In the genomic region with DNA sequence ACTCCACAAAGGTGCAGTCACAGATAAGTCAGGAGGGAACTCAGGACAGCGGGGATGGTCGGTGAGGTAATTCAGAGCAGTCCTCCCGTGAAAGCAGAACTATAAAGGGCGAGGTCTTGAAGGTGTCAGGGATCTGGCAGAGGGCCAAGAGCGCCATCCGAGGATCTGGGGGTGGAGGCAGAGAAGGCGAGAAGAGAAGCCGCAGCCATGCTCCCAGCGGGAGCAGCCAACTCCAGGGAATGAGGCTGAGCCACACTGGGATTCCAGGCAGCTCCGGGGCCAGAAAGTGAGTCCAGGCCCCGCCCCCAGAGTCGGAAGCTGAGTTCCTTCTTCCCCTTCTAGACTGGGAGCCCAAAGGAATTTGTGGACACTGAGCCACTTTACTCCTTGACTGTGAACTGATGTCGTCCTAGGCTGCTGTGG, we compare ENCODE assay signal across 9 mouse cellular contexts. TPM values are rescaled to one million over a fixed set of nuclear protein-coding genes. Genes with fewer than 3 reads are reported as not detected.
A peak's percentile ranks its signal among the peaks of the same experiment; 100 is the strongest.
DNase-seq lines count a peak whose midpoint lies in the region; ATAC-seq lines count a peak whose summit lies in the region.
"Had no signal": no experiment of that assay in that cellular context is flagged by ENCODE, and none has a peak within 500 bp of the region (broad histone marks: within the 10 kb centered on the region; RNA-seq: fewer than 3 reads in every experiment).

No protein-coding gene starts in this region.

- H3K4me3 ChIP-seq in forebrain, embryonic 10.5 days: peak overlapping the region; percentile 33
- no peak overlapping the region for H3K4me3 ChIP-seq in hindbrain, embryonic 11.5 days (ENCODE audit: low read depth, low read length)
- H3K4me3 ChIP-seq in limb, embryonic 13.5 days: peak overlapping the region; percentile 20
- H3K4me3 ChIP-seq in midbrain, embryonic 15.5 days: no peak overlapping the region

- no peaks in the 10 kb centered on the region for H3K9me3 ChIP-seq in forebrain, embryonic 10.5 days
- no peaks in the 10 kb centered on the region for H3K9me3 ChIP-seq in hindbrain, embryonic 11.5 days (ENCODE audit: control insufficient read depth, low read length)
- H3K9me3 ChIP-seq in limb, embryonic 13.5 days: no peaks in the 10 kb centered on the region
- H3K9me3 ChIP-seq in midbrain, embryonic 15.5 days: no peaks in the 10 kb centered on the region

- DNase-seq in layer of hippocampus, postnatal 10 days (ENCODE audit: low spot score in 2 of 2): peak; percentile 24 to 29
- no peak for DNase-seq in layer of hippocampus, postnatal 25 days (ENCODE audit: extremely low spot score in 1 of 2, low spot score in 1 of 2)
- peak; percentile 20 for DNase-seq in forebrain, embryonic 10.5 days (ENCODE audit: extremely low spot score, low spot score)
- DNase-seq in hindbrain, embryonic 11.5 days (ENCODE audit: low spot score): peak; percentile 35
- no peak for DNase-seq in thymus, postnatal 36 days

- peak overlapping the region; percentile 65; the same call in 1 of the 2 replicates for H3K27ac ChIP-seq in forebrain, embryonic 10.5 days
- no peak overlapping the region for H3K27ac ChIP-seq in hindbrain, embryonic 11.5 days (ENCODE audit: low read depth, low read length)
- no peak overlapping the region for H3K27ac ChIP-seq in limb, embryonic 13.5 days
- no peak overlapping the region for H3K27ac ChIP-seq in midbrain, embryonic 15.5 days

- H3K9ac ChIP-seq in hindbrain, embryonic 11.5 days (ENCODE audit: low read depth, low read length): no peak overlapping the region
- 0 out of 2 replicates have a peak overlapping the region, but pooled peaks have one; percentile 2 for H3K9ac ChIP-seq in limb, embryonic 13.5 days
- H3K9ac ChIP-seq in midbrain, embryonic 15.5 days: no peak overlapping the region

- H3K4me1 ChIP-seq in forebrain, embryonic 10.5 days: peaks cover 11% of the 10 kb centered on the region
- no peaks in the 10 kb centered on the region for H3K4me1 ChIP-seq in hindbrain, embryonic 11.5 days (replicated peaks; ENCODE audit: control insufficient read depth, insufficient read depth, low read length)
- peaks cover 17% of the 10 kb centered on the region for H3K4me1 ChIP-seq in limb, embryonic 13.5 days
- 0 out of 2 replicates have a peak, but pooled peaks cover 4% of the 10 kb centered on the region for H3K4me1 ChIP-seq in midbrain, embryonic 15.5 days

- no peaks in the 10 kb centered on the region for H3K36me3 ChIP-seq in forebrain, embryonic 10.5 days (replicated peaks)
- H3K36me3 ChIP-seq in hindbrain, embryonic 11.5 days (ENCODE audit: control insufficient read depth, insufficient read depth, low read length): no peaks in the 10 kb centered on the region
- no peaks in the 10 kb centered on the region for H3K36me3 ChIP-seq in limb, embryonic 13.5 days
- no peaks in the 10 kb centered on the region for H3K36me3 ChIP-seq in midbrain, embryonic 15.5 days (replicated peaks)

- WGBS in forebrain, embryonic 10.5 days: 13% methylated on average over 13 of the region's 13 CpGs
- 17% methylated on average over 13 of the region's 13 CpGs for WGBS in hindbrain, embryonic 11.5 days
- WGBS in limb, embryonic 13.5 days: 7% methylated on average over 13 of the region's 13 CpGs
- 9% methylated on average over 13 of the region's 13 CpGs for WGBS in midbrain, embryonic 15.5 days

- no peak for ATAC-seq in hindbrain, embryonic 11.5 days (ENCODE audit: low FRiP score)
- peak; percentile 59; the same call in 1 of the 2 replicates for ATAC-seq in limb, embryonic 13.5 days (ENCODE audit: low FRiP score, low read depth)
- 0 out of 2 replicates have a peak, but pooled peaks have one; percentile 20 for ATAC-seq in midbrain, embryonic 15.5 days (replicated peaks)
- ATAC-seq in monocyte, adult 5-6 weeks (replicated peaks; ENCODE audit: insufficient number of reproducible peaks, low FRiP score, low TSS enrichment, poor library complexity, severe bottlenecking): no peak

- no peaks in the 10 kb centered on the region for H3K27me3 ChIP-seq in forebrain, embryonic 10.5 days (ENCODE audit: poor library complexity, severe bottlenecking)
- H3K27me3 ChIP-seq in hindbrain, embryonic 11.5 days (ENCODE audit: control insufficient read depth, insufficient read depth, low read length): no peaks in the 10 kb centered on the region
- no peaks in the 10 kb centered on the region for H3K27me3 ChIP-seq in limb, embryonic 13.5 days
- no peaks in the 10 kb centered on the region for H3K27me3 ChIP-seq in midbrain, embryonic 15.5 days (replicated peaks)

- 0 out of 2 replicates have a peak overlapping the region, but pooled peaks have one; percentile 2 for H3K4me2 ChIP-seq in hindbrain, embryonic 11.5 days (replicated peaks; ENCODE audit: low read depth, low read length)
- H3K4me2 ChIP-seq in limb, embryonic 13.5 days (replicated peaks): peak overlapping the region; percentile 54
- peak overlapping the region; percentile 14 for H3K4me2 ChIP-seq in midbrain, embryonic 15.5 days

RNA-seq across cellular contexts. Expression of a gene that starts 41.3 kb away (rescaled TPM):
- 100 to 1,000 TPM; 113 to 118 TPM for total RNA-seq in layer of hippocampus, postnatal 10 days (2021)
- 100 to 1,000 TPM; 149 to 169 TPM for total RNA-seq in layer of hippocampus, postnatal 25 days (2021)
- 27.8 and 29.8 TPM in 2 replicates for polyA plus RNA-seq in forebrain, embryonic 10.5 days (2016; fragmentation: Nextera tagmentation; extraction: Ambion mirVana)
- polyA plus RNA-seq in hindbrain, embryonic 11.5 days (2014; fragmentation: Nextera tagmentation; extraction: Ambion mirVana): 17.4 and 22.8 TPM in 2 replicates
- polyA plus RNA-seq in limb, embryonic 13.5 days (2015; fragmentation: Nextera tagmentation; extraction: Ambion mirVana): 16.9 and 22.0 TPM in 2 replicates
- 31.3 and 33.9 TPM in 2 replicates for polyA plus RNA-seq in midbrain, embryonic 15.5 days (2015; fragmentation: Nextera tagmentation; extraction: Ambion mirVana)
- 1.8 to 7.8 TPM (median 2.3 TPM) in 3 replicates for total RNA-seq in monocyte, adult 5-6 weeks (2017)
- total RNA-seq: MEL had no signal

Comparison
In these comparisons a context has a peak if more than half of its experiments do, and no peak if none do; other contexts are left out.
1. DNase-seq: peak in layer of hippocampus, postnatal 10 days (2 of 2), forebrain, embryonic 10.5 days (single experiment) and hindbrain, embryonic 11.5 days (single experiment); none in layer of hippocampus, postnatal 25 days (0 of 2) and thymus, postnatal 36 days (0 of 2).
2. H3K4me3 ChIP-seq: peak in forebrain, embryonic 10.5 days (single experiment) and limb, embryonic 13.5 days (single experiment); none in hindbrain, embryonic 11.5 days (single experiment) and midbrain, embryonic 15.5 days (single experiment).
3. ATAC-seq: peak in limb, embryonic 13.5 days (single experiment) and midbrain, embryonic 15.5 days (single experiment); none in hindbrain, embryonic 11.5 days (single experiment) and monocyte, adult 5-6 weeks (single experiment).
4. H3K4me2 ChIP-seq: peak in every context shown above with its lines; median percentile 54 in limb, embryonic 13.5 days; 14 in midbrain, embryonic 15.5 days; 2 in hindbrain, embryonic 11.5 days.